Mouse (Mus musculus) lung, adult 2 months (tissue): Measurements from ENCODE around the gene Cd19.

Experiments
- CTCF ChIP-seq: fragments of 200-500 bp; IDR thresholded peaks from 2 replicates; pipeline ENCODE4 v1.5.1; 2011; ENCODE audit warnings: mild to moderate bottlenecking, low read length, control low read depth; ENCODE audit not compliant: insufficient read depth
- POLR2A ChIP-seq: fragments of 200-500 bp; IDR thresholded peaks from 2 replicates; pipeline ENCODE4 v1.6.1; 2011; ENCODE audit warnings: low read depth, mild to moderate bottlenecking, control low read depth, low read length, borderline replicate concordance; ENCODE audit errors: extremely low read depth

GRCm38 (mm10) chr7:126367636-126368035, 47.1 kb downstream of the Cd19 start:
- TF ChIP-seq CTCF (no peak), POLR2A (no peak)
